Mouse (Mus musculus): ENCODE results near the gene Kcnma1. TPM values are rescaled to one million over a fixed set of nuclear protein-coding genes. Genes with fewer than 3 reads are reported as not detected.

Kcnma1 gene
- polyA plus RNA-seq, 1 experiment from 2014 or later = 19.5 TPM

DNA sequence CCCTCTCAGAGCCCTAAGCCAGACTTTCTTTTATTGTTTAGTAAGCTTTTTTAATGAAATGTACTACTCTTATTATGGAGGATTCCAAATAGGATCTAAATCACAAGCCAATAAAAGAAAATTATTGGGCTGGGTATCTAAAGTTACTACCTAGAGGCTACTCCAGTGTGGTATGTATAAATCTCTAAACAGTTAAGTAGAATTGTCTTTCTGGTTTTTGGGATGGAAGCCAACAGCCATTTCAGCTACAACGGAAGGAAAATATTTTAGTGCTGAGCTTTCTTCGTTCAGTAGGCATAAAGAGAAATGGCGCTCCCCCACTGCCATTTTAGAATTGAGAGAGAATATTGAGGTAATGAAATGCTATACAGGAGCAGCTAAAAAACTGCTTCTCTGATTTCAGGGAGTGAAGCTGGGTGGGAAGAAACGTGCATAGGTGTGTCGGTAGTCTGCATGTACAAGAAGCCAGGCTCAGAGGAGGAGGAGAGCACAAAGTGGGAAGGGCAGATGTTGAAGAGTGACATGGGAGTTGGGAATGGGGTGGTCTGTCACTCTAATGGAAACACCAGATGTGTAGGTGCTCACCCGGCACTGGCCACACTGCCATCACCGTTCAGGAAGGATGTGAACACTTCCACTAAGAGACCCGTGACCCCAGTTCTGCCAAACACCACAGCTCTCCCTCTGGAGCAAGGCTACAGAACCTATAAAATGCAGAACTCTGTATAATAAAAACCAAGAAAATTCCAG, 656.6 kb downstream of the Kcnma1 start:
- no peaks in the 10 kb centered on the region for H3K27me3 ChIP-seq (replicated peaks)
- no peak overlapping the region for H3K4me3 ChIP-seq
- H3K9ac ChIP-seq = no peak overlapping the region
- no peaks in the 10 kb centered on the region for H3K36me3 ChIP-seq (replicated peaks)
- no peak overlapping the region for H3K4me2 ChIP-seq
- 92% methylated on average over 8 of the region's 8 CpGs for WGBS
- ATAC-seq (replicated peaks) = no peak
- H3K27ac ChIP-seq = no peak overlapping the region
- H3K9me3 ChIP-seq = no peaks in the 10 kb centered on the region
- peaks cover 8% of the 10 kb centered on the region for H3K4me1 ChIP-seq

DNA sequence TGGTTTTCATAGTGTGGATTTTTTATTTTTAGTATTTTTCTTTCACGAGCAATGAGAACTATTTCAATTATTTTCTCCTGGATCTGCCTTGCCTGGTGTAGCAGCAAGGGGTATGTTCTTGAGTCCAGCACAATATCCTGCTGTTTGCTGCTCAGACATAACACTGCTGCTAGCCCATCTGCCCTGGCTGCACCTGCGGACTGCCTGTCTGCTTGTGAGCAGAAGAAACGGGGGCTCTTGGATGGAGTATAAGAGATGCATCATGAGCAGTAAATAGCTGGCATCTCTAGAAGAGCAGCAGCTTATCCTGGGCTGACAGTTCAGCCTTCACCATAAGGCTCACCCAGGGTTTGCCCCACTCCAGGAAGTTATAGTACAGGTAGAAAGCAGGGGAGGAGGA, 687.5 kb downstream of the Kcnma1 start:
- H3K4me3 ChIP-seq = no peak overlapping the region
- no peak overlapping the region for H3K27ac ChIP-seq
- no peaks in the 10 kb centered on the region for H3K27me3 ChIP-seq (replicated peaks)
- H3K36me3 ChIP-seq (replicated peaks) = no peaks in the 10 kb centered on the region
- no peaks in the 10 kb centered on the region for H3K9me3 ChIP-seq
- ATAC-seq (replicated peaks) = no peak
- no peak overlapping the region for H3K9ac ChIP-seq
- WGBS = 78% methylated on average over 3 of the region's 3 CpGs
- no peaks in the 10 kb centered on the region for H3K4me1 ChIP-seq
- H3K4me2 ChIP-seq = no peak overlapping the region

DNA sequence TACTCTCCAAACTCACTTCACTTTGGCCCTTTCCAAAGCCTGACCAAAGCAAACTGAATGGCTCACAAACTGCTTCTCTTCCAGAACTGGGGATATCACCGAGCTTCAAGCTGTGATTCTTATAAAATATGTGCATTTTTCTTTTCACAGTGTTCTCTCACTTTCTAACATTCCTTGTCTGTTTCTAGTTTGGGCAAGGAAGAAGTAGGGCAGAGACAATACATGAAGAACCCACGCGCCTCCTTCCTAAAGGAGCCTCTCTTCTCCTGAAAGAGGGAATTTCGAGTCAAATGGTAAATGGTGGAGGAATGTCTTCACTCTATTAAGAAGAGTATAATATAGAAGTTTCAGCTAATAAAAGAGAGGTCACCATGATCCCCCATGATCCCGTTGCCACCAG, 709.0 kb downstream of the Kcnma1 start:
- no peaks in the 10 kb centered on the region for H3K9me3 ChIP-seq
- H3K4me2 ChIP-seq = no peak overlapping the region
- no peak overlapping the region for H3K9ac ChIP-seq
- H3K4me3 ChIP-seq = no peak overlapping the region
- no peaks in the 10 kb centered on the region for H3K4me1 ChIP-seq
- no peaks in the 10 kb centered on the region for H3K36me3 ChIP-seq (replicated peaks)
- WGBS = 86% methylated on average over 5 of the region's 5 CpGs
- no peak overlapping the region for H3K27ac ChIP-seq
- ATAC-seq (replicated peaks) = no peak
- no peaks in the 10 kb centered on the region for H3K27me3 ChIP-seq (replicated peaks)

DNA sequence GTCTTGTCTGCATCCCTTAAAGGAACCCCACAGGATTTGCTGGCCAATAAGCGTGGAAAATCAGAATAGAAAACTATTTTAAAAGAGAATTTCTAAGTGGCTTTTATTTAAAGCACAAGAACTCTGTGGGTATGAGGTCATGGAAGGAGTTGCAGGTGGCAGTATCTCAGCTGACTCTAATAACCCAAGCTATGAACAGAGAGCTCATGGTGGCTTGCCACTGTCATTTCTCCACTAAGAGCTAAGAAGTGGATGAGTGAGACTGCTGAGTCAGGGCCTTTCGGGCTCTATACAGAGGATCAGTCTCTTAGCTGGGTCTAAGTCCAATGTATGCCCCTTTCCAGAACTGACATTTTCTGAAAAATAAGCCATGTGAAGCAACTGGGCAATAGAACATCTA, 713.8 kb downstream of the Kcnma1 start:
- Histone ChIP-seq H3K9ac (no peak overlapping the region), H3K4me1 (no peaks in the 10 kb centered on the region), H3K27ac (no peak overlapping the region), H3K9me3 (no peaks in the 10 kb centered on the region), H3K36me3 (replicated peaks) (no peaks in the 10 kb centered on the region), H3K4me3 (no peak overlapping the region), H3K4me2 (no peak overlapping the region), H3K27me3 (replicated peaks) (no peaks in the 10 kb centered on the region)
- WGBS = 84% methylated on average over 2 of the region's 2 CpGs
- ATAC-seq (replicated peaks) = no peak

DNA sequence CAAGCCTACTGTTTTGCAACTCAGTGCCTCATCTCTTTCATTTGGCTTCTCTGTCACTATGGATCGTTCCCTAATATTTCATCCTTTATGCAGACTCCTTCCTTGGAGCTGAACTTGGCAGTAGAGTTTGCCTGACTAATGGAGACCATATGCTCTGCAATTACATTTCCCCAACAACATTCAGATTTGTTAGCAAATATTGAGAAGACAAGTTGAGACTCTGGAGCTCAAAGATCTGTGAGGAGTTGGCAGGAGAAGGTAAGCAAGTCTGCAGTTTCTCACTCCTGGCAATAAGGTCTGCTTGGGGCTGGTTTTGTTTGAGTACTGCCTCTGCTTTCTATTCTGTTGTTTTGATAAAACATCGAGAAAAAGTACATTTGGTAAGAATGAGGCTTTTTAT, 723.7 kb downstream of the Kcnma1 start:
- Histone ChIP-seq H3K9ac (no peak overlapping the region), H3K4me3 (no peak overlapping the region), H3K27me3 (replicated peaks) (no peaks in the 10 kb centered on the region), H3K4me2 (no peak overlapping the region), H3K27ac (no peak overlapping the region), H3K36me3 (replicated peaks) (no peaks in the 10 kb centered on the region), H3K4me1 (no peaks in the 10 kb centered on the region), H3K9me3 (no peaks in the 10 kb centered on the region)
- no peak for ATAC-seq (replicated peaks)
- WGBS = 85% methylated on average over 2 of the region's 2 CpGs

DNA sequence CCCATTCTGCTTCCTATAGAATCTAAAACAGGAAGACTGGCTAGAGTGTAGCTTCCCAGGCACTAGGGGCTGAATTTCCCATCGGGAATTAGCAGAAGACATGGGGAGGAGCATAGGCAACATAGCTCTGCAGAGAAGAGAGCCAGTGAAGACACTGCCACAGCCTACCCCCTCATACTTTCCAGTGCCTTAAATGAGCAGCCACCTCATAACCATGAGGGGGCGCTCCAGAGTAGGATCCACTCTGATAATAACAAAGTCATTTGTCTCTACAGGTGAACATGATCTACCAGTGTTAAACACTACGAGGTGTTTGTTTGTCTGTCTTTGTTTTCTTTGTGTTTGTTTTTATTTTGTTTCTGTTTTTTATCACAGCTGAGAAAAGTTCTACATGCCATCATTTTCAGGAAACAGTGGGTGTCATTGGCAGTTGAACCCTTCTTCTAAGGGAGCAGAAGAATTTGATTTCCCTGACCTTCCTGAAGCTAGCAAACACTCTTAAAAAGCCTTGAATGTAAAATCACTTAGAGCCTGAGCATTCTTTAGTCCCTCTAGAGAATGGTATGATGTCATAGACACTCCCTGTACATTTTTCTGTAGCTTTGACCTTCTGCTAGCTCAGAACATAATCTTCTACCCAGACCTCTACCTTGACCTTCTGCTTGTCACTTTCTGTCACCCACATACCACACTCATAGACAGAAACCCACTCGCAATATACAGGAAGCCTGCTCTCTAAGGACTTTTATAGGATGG, 747.6 kb downstream of the Kcnma1 start:
- H3K4me2 ChIP-seq = no peak overlapping the region
- 54% methylated on average over 4 of the region's 4 CpGs for WGBS
- H3K9ac ChIP-seq = no peak overlapping the region
- no peaks in the 10 kb centered on the region for H3K4me1 ChIP-seq
- no peaks in the 10 kb centered on the region for H3K27me3 ChIP-seq (replicated peaks)
- no peak for ATAC-seq (replicated peaks)
- no peak overlapping the region for H3K27ac ChIP-seq
- no peaks in the 10 kb centered on the region for H3K9me3 ChIP-seq
- H3K4me3 ChIP-seq = no peak overlapping the region
- no peaks in the 10 kb centered on the region for H3K36me3 ChIP-seq (replicated peaks)

DNA sequence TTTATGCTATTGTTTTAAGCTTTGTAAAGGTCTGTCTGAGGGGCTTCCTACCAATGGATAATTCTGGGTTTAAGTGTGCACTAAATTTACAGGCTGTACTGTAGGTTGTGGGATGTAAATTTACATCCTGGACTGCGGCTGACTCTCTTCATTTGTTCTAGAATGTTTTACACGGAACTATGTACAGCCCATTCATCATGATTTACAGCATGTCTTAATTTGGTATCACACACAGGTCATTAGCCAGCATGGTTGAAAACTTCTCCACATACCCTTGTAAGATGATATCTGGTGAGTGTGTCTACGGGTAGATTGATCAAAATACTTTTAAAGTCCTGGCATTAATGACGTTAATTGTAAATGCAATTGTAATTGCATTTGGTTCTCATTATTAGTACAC, 761.1 kb downstream of the Kcnma1 start:
- no peak overlapping the region for H3K9ac ChIP-seq

DNA sequence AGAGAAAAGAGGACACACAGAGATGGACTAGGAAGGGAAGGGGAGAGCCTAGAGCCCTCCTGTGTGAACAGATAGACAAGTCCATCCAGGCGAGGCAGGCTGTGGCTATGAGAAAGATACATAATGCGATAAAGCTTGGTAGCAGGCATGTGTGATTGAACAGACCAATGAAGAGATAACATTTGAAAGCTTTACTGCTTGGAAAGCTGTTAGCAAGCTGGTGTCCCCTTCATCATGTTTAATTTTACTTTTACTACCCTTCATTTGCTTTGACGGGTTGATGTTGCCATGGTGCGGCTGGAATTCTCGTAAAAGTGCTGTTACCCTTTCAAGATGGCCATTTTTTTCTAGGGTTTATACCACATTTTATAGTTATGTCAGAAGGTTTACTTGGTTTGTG, 769.8 kb downstream of the Kcnma1 start:
- Histone ChIP-seq H3K27ac (no peak overlapping the region), H3K36me3 (replicated peaks) (no peaks in the 10 kb centered on the region), H3K4me3 (no peak overlapping the region), H3K27me3 (replicated peaks) (no peaks in the 10 kb centered on the region), H3K9ac (no peak overlapping the region), H3K4me1 (no peaks in the 10 kb centered on the region), H3K9me3 (no peaks in the 10 kb centered on the region), H3K4me2 (no peak overlapping the region)
- no peak for ATAC-seq (replicated peaks)
- WGBS = 84% methylated on average over 5 of the region's 5 CpGs

More for the DNA sequence above, 761.1 kb downstream of the Kcnma1 start:
- H3K36me3 ChIP-seq (replicated peaks) = no peaks in the 10 kb centered on the region
- H3K27me3 ChIP-seq (replicated peaks) = no peaks in the 10 kb centered on the region
- 91% methylated on average over 4 of the region's 4 CpGs for WGBS
- H3K4me2 ChIP-seq = no peak overlapping the region
- ATAC-seq (replicated peaks) = no peak
- no peak overlapping the region for H3K4me3 ChIP-seq
- H3K4me1 ChIP-seq = no peaks in the 10 kb centered on the region
- H3K9me3 ChIP-seq = no peaks in the 10 kb centered on the region
- H3K27ac ChIP-seq = no peak overlapping the region

DNA sequence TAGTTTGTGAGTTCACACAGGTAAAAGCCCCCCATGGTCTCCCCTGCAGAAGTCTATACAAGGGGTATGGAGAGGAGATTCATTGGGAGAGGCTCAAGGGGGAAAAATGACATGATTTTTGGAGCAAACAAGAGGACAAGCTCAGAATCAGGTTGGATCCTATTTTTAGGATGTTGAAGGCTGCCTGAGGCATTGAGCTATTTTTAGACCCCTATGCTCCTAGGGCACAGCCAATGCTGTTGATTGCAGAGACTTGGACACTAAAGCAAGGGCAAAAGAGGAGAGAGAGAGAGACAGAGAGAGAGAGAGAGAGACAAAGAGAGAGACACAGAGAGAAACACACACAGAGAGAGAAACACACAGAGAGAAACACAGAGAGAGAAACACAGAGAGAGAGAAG, 770.4 kb downstream of the Kcnma1 start:
- no peak for ATAC-seq (replicated peaks)
- Histone ChIP-seq H3K4me2 (no peak overlapping the region), H3K27ac (no peak overlapping the region), H3K27me3 (replicated peaks) (no peaks in the 10 kb centered on the region), H3K9me3 (no peaks in the 10 kb centered on the region), H3K4me1 (no peaks in the 10 kb centered on the region), H3K36me3 (replicated peaks) (no peaks in the 10 kb centered on the region), H3K4me3 (no peak overlapping the region), H3K9ac (no peak overlapping the region)

Other genes with a start within 250 kb of the Kcnma1 start
- 21.9 and 22.9 TPM in 2 replicates for gene Dlg5, start 231.4 kb upstream of the Kcnma1 start, polyA plus RNA-seq (2015; fragmentation: Nextera tagmentation; extraction: Ambion mirVana)